Mouse (Mus musculus) hindbrain, postnatal 0 days (tissue): ENCODE results near the gene Mmd2. TPM values are rescaled to one million over a fixed set of nuclear protein-coding genes. Genes with fewer than 3 reads are reported as not detected.

Source experiments
- ATAC-seq: fragments of 200-750 bp; cut with Nextera tagmentation; 2 replicates; pipeline ENCODE4 v1.8.0; 2017; ENCODE audit warnings: mild to moderate bottlenecking, moderate TSS enrichment, moderate library complexity
- DNase-seq: peaks from one replicate; pipeline ENCODE4 v3.0.0-alpha.2; 2015; ENCODE audit warnings: low spot score
- H3K27ac ChIP-seq: fragments of 300-500 bp; sonication (generic); 2 replicates; pipeline ENCODE4 v1.5.1; 2014; ENCODE audit warnings: mild to moderate bottlenecking
- H3K27me3 ChIP-seq: fragments of 300-500 bp; sonication (generic); 2 replicates; pipeline ENCODE4 v1.6.1; 2014; ENCODE audit warnings: low read length, mixed read lengths; ENCODE audit not compliant: insufficient read depth
- H3K36me3 ChIP-seq: fragments of 300-500 bp; sonication (generic); 2 replicates; pipeline ENCODE4 v1.6.1; 2014; ENCODE audit warnings: low read length, mixed read lengths; ENCODE audit not compliant: insufficient read depth
- H3K4me1 ChIP-seq: fragments of 300-500 bp; sonication (generic); 2 replicates; pipeline ENCODE4 v1.6.1; 2014; ENCODE audit warnings: antibody characterized with exemption, low read length, mixed read lengths; ENCODE audit not compliant: insufficient read depth
- H3K4me2 ChIP-seq: fragments of 300-500 bp; sonication (generic); 2 replicates; pipeline ENCODE4 v1.6.1; 2014; ENCODE audit warnings: low read depth, mild to moderate bottlenecking, low read length, moderate library complexity, mixed read lengths
- H3K4me3 ChIP-seq: fragments of 300-500 bp; sonication (generic); 2 replicates; pipeline ENCODE4 v1.5.1; 2014; ENCODE audit warnings: low read length
- H3K9ac ChIP-seq: fragments of 300-500 bp; sonication (generic); replicated peaks from 2 replicates; pipeline ENCODE4 v1.6.1; 2014; ENCODE audit warnings: mild to moderate bottlenecking, low read length, moderate library complexity, mixed read lengths
- H3K9me3 ChIP-seq: fragments of 300-500 bp; sonication (generic); 2 replicates; pipeline ENCODE4 v1.6.1; 2016; ENCODE audit warnings: low read length, mixed read lengths
- CTCF ChIP-seq: IDR thresholded peaks from 2 replicates; pipeline ENCODE4 v1.5.1; 2016; ENCODE audit warnings: antibody characterized with exemption, control low read depth, low read depth
- WGBS: fragments of 180-500 bp; shearing (Covaris S2); extraction: QIAGEN DNeasy Blood & Tissue Kit; methylation state at CpG from one replicate; pipeline ENCODE4 v1.1.7; 2014; 5-methylcytosine and 5-hydroxymethylcytosine counted together
- polyA plus RNA-seq: library from polyadenylated mRNA; unstranded; fragments of >200 nt; fragmentation: Nextera tagmentation; extraction: Ambion mirVana; gene quantifications from 2 replicates; pipeline ENCODE4 v1.2.1, GENCODE M21; 2015
- total RNA-seq: library from RNA; depleted of rRNA; stranded (reverse); fragments of >200 nt; gene quantifications from 2 replicates; pipeline ENCODE4 v1.2.3, GENCODE M21; 2014

Mmd2 gene
- total and polyA plus RNA-seq, 2 experiments from 2014 or later: 151 to 182 TPM

DNA sequence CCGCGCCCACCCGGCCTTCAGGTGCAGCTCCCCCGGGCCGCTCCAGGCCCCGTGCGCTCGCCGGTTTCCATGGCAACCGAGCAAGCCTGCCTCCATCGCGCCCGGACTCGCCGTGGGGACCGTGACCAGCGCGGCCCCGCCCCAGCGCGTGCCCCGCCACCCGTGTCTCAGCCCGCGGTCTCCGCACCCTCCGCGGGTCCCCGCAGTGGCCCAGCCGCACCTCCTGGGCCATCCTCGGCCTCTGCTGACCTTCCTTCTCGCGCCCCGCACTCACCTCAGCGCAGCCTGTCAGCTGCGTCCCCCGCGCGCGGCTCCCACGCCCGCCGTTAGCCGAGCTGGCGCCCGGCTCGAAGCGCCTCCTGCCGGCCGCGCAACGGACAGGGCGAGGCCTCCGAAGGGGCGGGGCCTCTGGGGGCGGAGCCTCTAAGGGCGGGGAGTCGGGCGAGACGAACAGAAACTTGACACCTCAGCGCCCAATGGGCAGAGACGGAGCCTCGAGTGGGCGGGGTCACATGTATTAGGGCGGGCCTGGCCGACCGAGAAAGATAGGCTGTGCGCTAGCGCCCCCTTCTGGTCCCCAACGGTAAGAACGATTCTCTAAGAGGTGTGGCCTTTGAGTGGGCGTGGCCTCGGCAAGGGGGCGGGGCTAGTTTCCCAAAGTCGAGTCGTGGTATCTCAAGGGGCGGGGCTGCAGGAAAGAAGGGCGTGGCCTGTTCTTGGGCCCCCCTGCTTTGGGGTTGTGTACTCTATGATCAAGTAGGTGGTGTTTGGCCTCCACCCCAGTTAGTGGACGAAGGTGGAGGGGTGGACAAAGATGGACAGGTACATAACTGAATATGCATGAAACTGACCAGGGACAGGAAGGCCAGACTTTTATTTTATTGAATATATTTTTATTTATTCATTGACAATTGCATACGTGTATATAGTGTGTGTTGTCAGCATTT is 57.6 kb downstream of the Mmd2 start, which contains the start of gene Radil:
TSS of gene Radil (minus strand) at position 393 of the 947 bp plus-strand sequence.
- Histone ChIP-seq H3K4me3 (peak within 1 kb of the TSS; percentile 62), H3K9ac (peak within 1 kb of the TSS; percentile 67), H3K4me2 (peak within 1 kb of the TSS; percentile 96), H3K9me3 (no peaks in the 10 kb centered on the region), H3K36me3 (no peaks in the 10 kb centered on the region), H3K27ac (peak within 1 kb of the TSS; percentile 51; the same call in 1 of the 2 replicates), H3K4me1 (no peaks in the 10 kb centered on the region), H3K27me3 (no peaks in the 10 kb centered on the region)
- ATAC-seq (peak; percentile 98), DNase-seq (peak; percentile 100)
- TF ChIP-seq CTCF: peak; percentile 95
- 2% methylated on average over 73 of the region's 80 CpGs for WGBS

DNA sequence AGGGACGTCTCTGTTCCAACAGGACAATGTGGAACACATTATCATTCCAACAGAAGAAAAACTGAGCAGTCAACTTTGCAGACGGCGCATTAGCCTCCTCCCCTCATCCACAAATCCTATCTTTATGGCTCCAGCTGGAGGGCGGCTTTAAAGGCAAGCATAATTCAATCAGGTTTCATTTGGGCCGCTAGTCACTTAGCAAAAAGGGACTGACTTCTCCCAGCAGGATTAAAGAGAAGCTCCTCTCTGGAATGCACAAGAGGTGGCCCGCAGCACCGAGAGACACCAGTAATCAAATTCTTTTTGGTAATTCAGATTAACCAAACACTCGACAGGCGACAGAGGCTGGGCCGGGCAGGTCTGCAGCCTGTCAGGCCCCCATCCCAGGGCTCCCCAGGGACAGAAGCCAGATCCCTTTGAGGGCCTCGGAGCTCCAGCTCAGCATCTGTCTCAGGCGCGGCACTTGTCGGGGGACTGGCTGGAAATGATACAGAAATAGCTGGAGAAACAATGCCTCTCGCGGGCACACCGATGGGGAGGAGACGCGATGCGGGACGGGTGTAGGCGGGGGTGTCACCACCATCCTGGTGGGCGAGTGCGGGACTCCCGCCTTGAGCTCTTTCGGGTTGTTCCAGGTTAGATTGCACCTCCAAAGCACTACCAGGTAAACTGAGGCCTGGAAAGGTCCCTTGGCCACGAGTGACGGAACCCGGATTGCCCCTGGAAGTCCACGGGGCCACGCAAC is 58.5 kb downstream of the Mmd2 start:
- DNase-seq: peak; percentile 49
- H3K36me3 ChIP-seq: no peaks in the 10 kb centered on the region
- H3K9ac ChIP-seq: peak overlapping the region; percentile 67
- 2% methylated on average over 31 of the region's 31 CpGs for WGBS
- 0 out of 2 replicates have a peak, but pooled peaks have one; percentile 8 for TF ChIP-seq CTCF
- H3K4me2 ChIP-seq: peak overlapping the region; percentile 96
- H3K27ac ChIP-seq: peak overlapping the region; percentile 51; the same call in 1 of the 2 replicates
- no peaks in the 10 kb centered on the region for H3K4me1 ChIP-seq
- peak overlapping the region; percentile 62 for H3K4me3 ChIP-seq
- peak; percentile 8; the same call in 1 of the 2 replicates for ATAC-seq
- H3K9me3 ChIP-seq: no peaks in the 10 kb centered on the region
- no peaks in the 10 kb centered on the region for H3K27me3 ChIP-seq

DNA sequence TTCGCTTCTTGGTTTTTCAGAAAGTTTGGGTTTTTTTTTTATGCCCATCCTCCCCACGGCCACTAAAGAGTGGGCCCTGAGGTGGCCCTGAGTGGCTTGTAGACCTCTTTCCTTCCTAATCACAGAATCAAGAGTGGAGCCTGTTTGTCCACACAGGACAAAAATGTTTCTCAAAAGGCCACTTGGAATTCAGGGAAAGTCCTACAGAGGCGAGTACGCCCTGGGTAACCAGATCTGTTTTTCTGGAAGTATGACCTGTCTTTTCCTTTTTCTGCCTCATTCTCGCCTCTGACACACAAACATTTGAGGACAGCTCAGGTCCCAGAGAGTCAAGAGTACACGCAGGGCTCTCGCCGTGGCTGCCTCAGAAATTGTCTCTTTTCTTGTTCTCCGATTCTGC is 59.2 kb downstream of the Mmd2 start:
- Histone ChIP-seq H3K9me3 (no peaks in the 10 kb centered on the region), H3K36me3 (no peaks in the 10 kb centered on the region), H3K4me2 (peak overlapping the region; percentile 96; the same call in 1 of the 2 replicates), H3K4me3 (no peak overlapping the region; the same call in 1 of the 2 replicates), H3K9ac (no peak overlapping the region), H3K4me1 (no peaks in the 10 kb centered on the region), H3K27me3 (no peaks in the 10 kb centered on the region), H3K27ac (no peak overlapping the region)
- WGBS: 57% methylated on average over 9 of the region's 9 CpGs
- no peak for DNase-seq
- no peak for ATAC-seq
- TF ChIP-seq CTCF: no peak

DNA sequence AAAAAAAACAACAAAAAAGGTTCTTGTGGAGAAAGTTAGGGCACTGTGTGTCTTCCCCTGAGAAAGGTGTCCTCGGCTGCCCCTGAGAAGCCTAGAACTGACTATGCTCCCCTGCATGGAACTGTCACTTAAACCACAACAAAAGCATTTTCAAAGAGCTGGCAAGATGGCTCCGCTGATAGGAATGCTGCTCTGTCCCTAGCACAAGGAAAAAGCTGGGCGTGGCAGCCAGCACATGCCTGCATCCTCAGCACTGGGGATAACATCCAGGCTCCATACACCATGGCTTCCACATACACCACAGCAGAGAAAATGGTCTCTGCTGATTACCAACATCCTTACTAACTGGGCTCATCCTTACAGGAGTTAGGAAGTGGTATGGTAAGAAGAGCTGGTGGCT is 61.5 kb downstream of the Mmd2 start:
- Histone ChIP-seq H3K9me3 (no peaks in the 10 kb centered on the region), H3K4me2 (no peak overlapping the region), H3K36me3 (no peaks in the 10 kb centered on the region), H3K9ac (no peak overlapping the region), H3K27ac (no peak overlapping the region), H3K4me1 (no peaks in the 10 kb centered on the region), H3K4me3 (no peak overlapping the region), H3K27me3 (no peaks in the 10 kb centered on the region)
- DNase-seq (no peak), ATAC-seq (no peak)
- 77% methylated on average over 3 of the region's 3 CpGs for WGBS
- TF ChIP-seq CTCF: no peak

DNA sequence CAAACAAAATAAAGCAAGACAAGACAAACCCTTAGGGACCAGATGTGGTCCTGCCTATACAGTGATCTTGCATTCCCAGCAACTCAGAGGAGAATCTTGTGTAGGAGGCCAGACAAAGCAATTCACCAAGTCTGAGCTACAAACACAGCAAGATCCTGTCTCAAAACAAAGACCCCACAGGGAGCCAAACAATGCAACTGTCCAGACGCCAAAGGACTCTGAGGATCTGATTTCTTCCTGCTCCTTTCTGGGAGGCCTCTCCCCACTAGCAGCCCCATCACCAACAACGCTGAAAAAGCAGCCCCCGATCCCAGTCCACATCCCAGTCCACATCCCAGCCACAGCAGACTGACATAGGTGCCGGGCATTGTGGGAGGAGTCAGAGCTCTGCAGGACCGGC is 62.3 kb downstream of the Mmd2 start:
- Histone ChIP-seq H3K27me3 (no peaks in the 10 kb centered on the region), H3K9ac (no peak overlapping the region), H3K4me3 (no peak overlapping the region), H3K4me2 (no peak overlapping the region), H3K9me3 (no peaks in the 10 kb centered on the region), H3K27ac (no peak overlapping the region), H3K36me3 (no peaks in the 10 kb centered on the region), H3K4me1 (no peaks in the 10 kb centered on the region)
- TF ChIP-seq CTCF: no peak
- ATAC-seq: no peak
- WGBS: 6% methylated on average over 5 of the region's 5 CpGs
- no peak for DNase-seq

DNA sequence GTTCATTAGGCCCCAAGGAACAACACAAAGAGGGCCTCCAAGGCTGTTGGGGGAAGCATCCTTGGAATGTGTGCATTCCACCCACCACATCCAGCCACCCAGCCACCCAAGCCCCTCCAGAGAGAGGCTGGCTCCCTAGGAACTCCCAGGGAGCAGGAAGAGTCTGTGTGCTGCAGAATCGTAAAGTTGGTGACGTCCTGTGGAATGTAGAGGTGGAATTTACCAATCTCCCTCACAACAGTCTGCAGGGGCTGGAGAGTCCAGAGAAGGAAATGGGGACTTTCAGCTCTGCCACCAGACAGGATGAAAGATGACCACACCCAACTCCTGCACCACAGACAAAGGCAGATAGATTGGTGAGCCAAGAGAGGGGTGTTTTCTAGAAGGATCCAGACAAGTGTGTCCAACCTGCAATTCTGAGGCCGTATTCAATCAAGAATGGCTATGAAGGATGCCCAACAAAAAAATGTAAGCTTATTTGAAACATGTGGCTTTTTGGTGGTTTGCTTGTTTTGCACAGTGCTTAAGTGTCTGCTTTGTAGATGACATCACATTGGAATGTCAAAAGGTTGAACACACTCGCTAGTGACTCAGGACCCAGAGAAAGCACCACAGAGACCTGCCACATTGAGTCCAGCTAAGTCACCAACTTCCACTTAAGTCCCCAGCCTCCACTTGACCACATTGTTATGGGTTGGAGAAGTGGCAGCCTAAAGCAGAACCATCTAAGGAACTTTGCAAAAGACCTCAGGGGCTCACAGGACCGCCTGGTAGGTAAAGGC is 63.4 kb downstream of the Mmd2 start:
- H3K9ac ChIP-seq: no peak overlapping the region
- no peak for DNase-seq

More for the DNA sequence above, 63.4 kb downstream of the Mmd2 start:
- ATAC-seq: no peak
- no peaks in the 10 kb centered on the region for H3K9me3 ChIP-seq
- 83% methylated on average over 5 of the region's 5 CpGs for WGBS
- H3K4me3 ChIP-seq: no peak overlapping the region
- TF ChIP-seq CTCF: no peak
- H3K4me2 ChIP-seq: no peak overlapping the region
- H3K36me3 ChIP-seq: no peaks in the 10 kb centered on the region
- no peaks in the 10 kb centered on the region for H3K4me1 ChIP-seq
- no peaks in the 10 kb centered on the region for H3K27me3 ChIP-seq
- H3K27ac ChIP-seq: no peak overlapping the region
